Mouse (Mus musculus) forebrain, embryonic 10.5 days (tissue): ENCODE data around the gene Papln. TPM values are rescaled to one million over a fixed set of nuclear protein-coding genes. Genes with fewer than 3 reads are reported as not detected.

ENCODE experiments used
- DNase-seq: peaks from one replicate; pipeline ENCODE4 v3.0.0-alpha.2; 2017; ENCODE audit warnings: low spot score; ENCODE audit errors: extremely low spot score
- H3K27ac ChIP-seq: fragments of 300-500 bp; sonication (generic); 2 replicates; pipeline ENCODE4 v1.5.1; 2016; ENCODE audit warnings: mild to moderate bottlenecking
- H3K27me3 ChIP-seq: fragments of 300-500 bp; sonication (generic); 2 replicates; pipeline ENCODE4 v1.6.1; 2016; ENCODE audit warnings: mild to moderate bottlenecking; ENCODE audit not compliant: poor library complexity, severe bottlenecking
- H3K36me3 ChIP-seq: fragments of 300-500 bp; sonication (generic); replicated peaks from 2 replicates; pipeline ENCODE4 v1.6.1; 2016; ENCODE audit warnings: mild to moderate bottlenecking, moderate library complexity
- H3K4me1 ChIP-seq: fragments of 300-500 bp; sonication (generic); 2 replicates; pipeline ENCODE4 v1.6.1; 2016
- H3K4me3 ChIP-seq: fragments of 300-500 bp; sonication (generic); 2 replicates; pipeline ENCODE4 v1.5.1; 2016; ENCODE audit warnings: mild to moderate bottlenecking, moderate library complexity
- H3K9me3 ChIP-seq: fragments of 300-500 bp; sonication (generic); 2 replicates; pipeline ENCODE4 v1.6.1; 2016; ENCODE audit warnings: mild to moderate bottlenecking, moderate library complexity
- WGBS: fragments of 180-500 bp; shearing (Covaris S2); methylation state at CpG from one replicate; pipeline ENCODE4 v1.1.7; 2016; 5-methylcytosine and 5-hydroxymethylcytosine counted together
- polyA plus RNA-seq: library from polyadenylated mRNA; unstranded; fragments of >200 nt; fragmentation: Nextera tagmentation; extraction: Ambion mirVana; gene quantifications from 2 replicates; pipeline ENCODE4 v1.2.1, GENCODE M21; 2016

Papln gene
- polyA plus RNA-seq, 1 experiment from 2014 or later = 0.07 TPM

GRCm38 (mm10) chr12:83775621-83776020 lies 12.2 kb downstream of the Papln start:
- peaks cover 9% of the 10 kb centered on the region for H3K27me3 ChIP-seq
- WGBS = 71% methylated on average over 12 of the region's 12 CpGs
- no peaks in the 10 kb centered on the region for H3K9me3 ChIP-seq
- H3K36me3 ChIP-seq = no peaks in the 10 kb centered on the region
- no peak overlapping the region for H3K4me3 ChIP-seq
- DNase-seq = no peak
- peaks cover 16% of the 10 kb centered on the region for H3K4me1 ChIP-seq
- H3K27ac ChIP-seq = 0 out of 2 replicates have a peak overlapping the region, but pooled peaks have one; percentile 15

- no peak for DNase-seq
- peaks cover 5% of the 10 kb centered on the region for H3K27me3 ChIP-seq
- 93% methylated on average over 7 of the region's 7 CpGs for WGBS
- H3K27ac ChIP-seq = no peak overlapping the region
- H3K4me3 ChIP-seq = no peak overlapping the region
- no peaks in the 10 kb centered on the region for H3K9me3 ChIP-seq
- no peaks in the 10 kb centered on the region for H3K36me3 ChIP-seq
- H3K4me1 ChIP-seq = peaks cover 15% of the 10 kb centered on the region
Observed at GRCm38 (mm10) chr12:83776766-83777165, 13.3 kb downstream of the Papln start.

- Histone ChIP-seq H3K36me3 (no peaks in the 10 kb centered on the region), H3K4me1 (peaks cover 21% of the 10 kb centered on the region), H3K4me3 (no peak overlapping the region), H3K27me3 (no peaks in the 10 kb centered on the region), H3K27ac (no peak overlapping the region), H3K9me3 (no peaks in the 10 kb centered on the region)
- 94% methylated on average over 3 of the region's 3 CpGs for WGBS
- no peak for DNase-seq
Observed at GRCm38 (mm10) chr12:83780181-83780580, 16.7 kb downstream of the Papln start.

GRCm38 (mm10) chr12:83781204-83781603 lies 17.8 kb downstream of the Papln start:
- no peaks in the 10 kb centered on the region for H3K9me3 ChIP-seq
- no peak overlapping the region for H3K27ac ChIP-seq
- WGBS = 85% methylated on average over 7 of the region's 7 CpGs
- no peaks in the 10 kb centered on the region for H3K36me3 ChIP-seq
- H3K4me1 ChIP-seq = peaks cover 13% of the 10 kb centered on the region
- no peak overlapping the region for H3K4me3 ChIP-seq
- no peaks in the 10 kb centered on the region for H3K27me3 ChIP-seq
- DNase-seq = no peak

- Histone ChIP-seq H3K4me1 (peaks cover 13% of the 10 kb centered on the region), H3K27ac (no peak overlapping the region), H3K27me3 (no peaks in the 10 kb centered on the region), H3K9me3 (no peaks in the 10 kb centered on the region), H3K4me3 (no peak overlapping the region), H3K36me3 (no peaks in the 10 kb centered on the region)
- WGBS = 80% methylated on average over 23 of the region's 23 CpGs
- no peak for DNase-seq
Observed at GRCm38 (mm10) chr12:83781640-83782278, 18.3 kb downstream of the Papln start.

- H3K27me3 ChIP-seq = no peaks in the 10 kb centered on the region
- H3K27ac ChIP-seq = no peak overlapping the region
- H3K9me3 ChIP-seq = no peaks in the 10 kb centered on the region
- H3K4me1 ChIP-seq = peaks cover 13% of the 10 kb centered on the region
- DNase-seq = no peak
- WGBS = 92% methylated on average over 10 of the region's 10 CpGs
- no peaks in the 10 kb centered on the region for H3K36me3 ChIP-seq
- H3K4me3 ChIP-seq = no peak overlapping the region
Observed at GRCm38 (mm10) chr12:83782669-83783068, 19.2 kb downstream of the Papln start.

- Histone ChIP-seq H3K36me3 (no peaks in the 10 kb centered on the region), H3K4me3 (no peak overlapping the region), H3K27ac (no peak overlapping the region), H3K9me3 (no peaks in the 10 kb centered on the region), H3K27me3 (no peaks in the 10 kb centered on the region), H3K4me1 (peaks cover 18% of the 10 kb centered on the region)
- DNase-seq = no peak
- WGBS = 83% methylated on average over 4 of the region's 4 CpGs
Observed at GRCm38 (mm10) chr12:83785305-83785704, 21.9 kb downstream of the Papln start.

- no peak overlapping the region for H3K27ac ChIP-seq
- no peak for DNase-seq
- 93% methylated on average over 17 of the region's 17 CpGs for WGBS
- no peak overlapping the region for H3K4me3 ChIP-seq
- H3K27me3 ChIP-seq = no peaks in the 10 kb centered on the region
- H3K4me1 ChIP-seq = peaks cover 13% of the 10 kb centered on the region
- peaks cover 25% of the 10 kb centered on the region for H3K36me3 ChIP-seq
- no peaks in the 10 kb centered on the region for H3K9me3 ChIP-seq
Observed at GRCm38 (mm10) chr12:83789051-83789780, 25.8 kb downstream of the Papln start.

GRCm38 (mm10) chr12:83789781-83790140 lies 26.3 kb downstream of the Papln start:
- H3K27me3 ChIP-seq = no peaks in the 10 kb centered on the region
- H3K27ac ChIP-seq = no peak overlapping the region
- H3K4me1 ChIP-seq = peaks cover 8% of the 10 kb centered on the region
- no peak for DNase-seq
- H3K4me3 ChIP-seq = no peak overlapping the region
- H3K36me3 ChIP-seq = peaks cover 26% of the 10 kb centered on the region
- no peaks in the 10 kb centered on the region for H3K9me3 ChIP-seq
- WGBS = 60% methylated on average over 4 of the region's 4 CpGs

- Histone ChIP-seq H3K27me3 (no peaks in the 10 kb centered on the region), H3K9me3 (no peaks in the 10 kb centered on the region), H3K27ac (no peak overlapping the region), H3K4me1 (peaks cover 5% of the 10 kb centered on the region; the same call in 1 of the 2 replicates), H3K36me3 (peaks cover 36% of the 10 kb centered on the region), H3K4me3 (no peak overlapping the region)
- 88% methylated on average over 4 of the region's 4 CpGs for WGBS
- DNase-seq = no peak
Observed at GRCm38 (mm10) chr12:83790749-83791148, 27.3 kb downstream of the Papln start.

GRCm38 (mm10) chr12:83791737-83792136 lies 28.3 kb downstream of the Papln start:
- Histone ChIP-seq H3K4me1 (peaks cover 5% of the 10 kb centered on the region; the same call in 1 of the 2 replicates), H3K36me3 (peaks cover 44% of the 10 kb centered on the region), H3K9me3 (no peaks in the 10 kb centered on the region), H3K4me3 (no peak overlapping the region), H3K27ac (peak overlapping the region; percentile 25; the same call in 1 of the 2 replicates), H3K27me3 (no peaks in the 10 kb centered on the region)
- no peak for DNase-seq
- 94% methylated on average over 10 of the region's 10 CpGs for WGBS

GRCm38 (mm10) chr12:83792706-83793410 lies 29.4 kb downstream of the Papln start:
- H3K9me3 ChIP-seq = no peaks in the 10 kb centered on the region
- WGBS = 87% methylated on average over 10 of the region's 10 CpGs
- no peaks in the 10 kb centered on the region for H3K27me3 ChIP-seq
- DNase-seq = no peak
- H3K4me1 ChIP-seq = peaks cover 5% of the 10 kb centered on the region; the same call in 1 of the 2 replicates
- H3K4me3 ChIP-seq = no peak overlapping the region
- no peak overlapping the region for H3K27ac ChIP-seq
- peaks cover 54% of the 10 kb centered on the region for H3K36me3 ChIP-seq

- peaks cover 76% of the 10 kb centered on the region for H3K36me3 ChIP-seq
Observed at GRCm38 (mm10) chr12:83795051-83795450, 31.6 kb downstream of the Papln start.

More at GRCm38 (mm10) chr12:83795051-83795450, 31.6 kb downstream of the Papln start:
- Histone ChIP-seq H3K27me3 (no peaks in the 10 kb centered on the region), H3K4me3 (no peak overlapping the region), H3K9me3 (no peaks in the 10 kb centered on the region), H3K27ac (no peak overlapping the region), H3K4me1 (peaks cover 2% of the 10 kb centered on the region; the same call in 1 of the 2 replicates)
- 71% methylated on average over 2 of the region's 2 CpGs for WGBS
- DNase-seq = no peak
